Mouse (Mus musculus) macrophage (primary cell): ENCODE results near the gene Cacng7. TPM values are rescaled to one million over a fixed set of nuclear protein-coding genes. Genes with fewer than 3 reads are reported as not detected.

ENCODE experiments used
- H3K27ac ChIP-seq: fragments of 350-480 bp; formaldehyde crosslinking; 2 replicates; pipeline ENCODE4 v1.9.0; 2021
- H3K36me3 ChIP-seq: fragments of 350-480 bp; formaldehyde crosslinking; 2 replicates; pipeline ENCODE4 v1.9.0; 2021; ENCODE audit errors: inconsistent target
- H3K4me3 ChIP-seq: fragments of 350-480 bp; formaldehyde crosslinking; 2 replicates; pipeline ENCODE4 v1.9.0; 2021; ENCODE audit errors: inconsistent target
- H3K79me2 ChIP-seq: fragments of 350-480 bp; formaldehyde crosslinking; 2 replicates; pipeline ENCODE4 v1.9.0; 2021; ENCODE audit errors: inconsistent target
- WGBS: methylation state at CpG from one replicate; pipeline ENCODE4 v1.1.7; 2026; ENCODE audit warnings: inconsistent platforms; ENCODE audit not compliant: missing documents; 5-methylcytosine and 5-hydroxymethylcytosine counted together
- polyA plus RNA-seq: library from polyadenylated mRNA; stranded (reverse); fragments of 250-400 nt; gene quantifications from 3 replicates; pipeline ENCODE4 v1.2.4, GENCODE M21; 2018; ENCODE audit warnings: inconsistent platforms

The Cacng7 gene
- polyA plus RNA-seq, 1 experiment from 2014 or later = not detected

DNA sequence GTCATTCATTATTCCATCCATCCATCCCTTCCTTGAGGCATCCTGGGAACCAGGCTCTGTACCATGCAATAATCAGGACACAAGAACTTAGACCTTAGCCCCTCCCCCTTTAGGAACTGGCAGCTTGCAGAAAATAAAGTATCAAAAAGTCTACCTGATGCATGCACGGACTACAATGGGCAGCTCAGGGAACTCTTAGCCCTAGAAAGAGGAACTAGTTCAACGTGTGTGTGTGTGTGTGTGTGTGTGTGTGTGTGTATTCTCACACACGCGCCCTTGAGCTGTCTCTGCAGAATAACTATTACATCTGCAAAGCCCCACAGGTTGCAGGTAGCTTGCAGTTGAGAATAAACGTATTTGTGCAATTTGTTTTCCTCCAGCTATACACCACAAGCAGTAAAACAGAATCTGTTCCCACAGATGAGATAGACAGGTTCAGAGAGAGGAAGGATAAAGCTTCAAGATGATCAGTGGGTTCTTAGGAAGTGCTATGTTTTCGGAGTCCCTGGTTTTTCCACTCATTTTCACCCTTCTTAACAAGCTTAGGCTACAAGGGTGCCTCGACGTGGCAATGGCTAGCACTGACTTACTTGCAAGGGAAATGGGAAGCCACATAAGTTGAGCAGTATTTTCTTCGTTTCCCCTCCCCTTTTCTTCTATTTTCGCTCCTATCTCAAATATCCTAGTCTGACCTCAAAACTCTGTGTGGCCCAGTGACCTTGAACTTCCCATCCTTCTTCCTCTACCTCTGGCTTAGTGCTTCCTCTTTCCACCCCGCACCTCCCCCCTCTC is 77.2 kb downstream of the Cacng7 start:
- H3K36me3 ChIP-seq = no peaks in the 10 kb centered on the region
- WGBS = 8% methylated on average over 11 of the region's 11 CpGs
- H3K4me3 ChIP-seq = no peak overlapping the region
- H3K27ac ChIP-seq = no peak overlapping the region
- H3K79me2 ChIP-seq = no peaks in the 10 kb centered on the region

DNA sequence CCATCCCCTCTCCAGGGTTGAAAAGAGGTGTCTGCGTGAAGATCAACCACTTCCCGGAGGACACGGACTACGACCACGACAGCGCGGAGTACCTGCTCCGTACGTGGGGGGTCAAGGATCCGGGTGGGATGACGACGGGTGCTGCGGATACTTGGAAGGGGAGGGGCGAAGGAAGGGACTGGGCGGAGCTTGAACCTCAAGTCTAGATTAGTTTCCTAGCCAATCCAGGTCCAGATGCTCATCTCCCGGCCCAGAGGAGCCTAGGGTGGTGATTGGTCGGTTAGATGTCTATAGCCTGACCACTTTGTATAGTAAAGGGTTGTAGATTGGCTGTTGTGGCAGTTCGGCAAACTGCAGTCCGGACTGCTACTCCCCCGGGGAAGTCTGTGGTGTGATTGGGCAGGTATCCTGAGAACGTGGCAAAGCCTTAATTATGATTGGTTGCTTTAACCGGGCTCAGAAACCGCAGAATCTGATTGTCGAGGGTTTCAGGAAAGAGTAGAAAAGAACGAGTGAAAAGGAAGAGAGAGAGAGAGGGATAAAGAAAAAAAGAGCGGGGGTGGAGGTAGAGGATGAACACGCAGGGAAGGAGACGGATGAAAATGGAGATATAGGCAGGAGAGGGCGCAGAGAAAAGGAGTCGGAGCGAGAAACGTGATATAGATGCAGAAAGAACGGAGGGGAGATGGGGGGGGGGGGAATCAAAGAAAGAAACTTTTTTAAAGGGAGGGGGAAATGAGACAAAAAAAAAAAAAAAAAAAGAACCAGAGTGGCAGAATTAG is 78.6 kb downstream of the Cacng7 start:
- Histone ChIP-seq H3K4me3 (peak overlapping the region; percentile 5; the same call in 1 of the 2 replicates), H3K27ac (no peak overlapping the region), H3K36me3 (no peaks in the 10 kb centered on the region), H3K79me2 (no peaks in the 10 kb centered on the region)
- 2% methylated on average over 31 of the region's 33 CpGs for WGBS

DNA sequence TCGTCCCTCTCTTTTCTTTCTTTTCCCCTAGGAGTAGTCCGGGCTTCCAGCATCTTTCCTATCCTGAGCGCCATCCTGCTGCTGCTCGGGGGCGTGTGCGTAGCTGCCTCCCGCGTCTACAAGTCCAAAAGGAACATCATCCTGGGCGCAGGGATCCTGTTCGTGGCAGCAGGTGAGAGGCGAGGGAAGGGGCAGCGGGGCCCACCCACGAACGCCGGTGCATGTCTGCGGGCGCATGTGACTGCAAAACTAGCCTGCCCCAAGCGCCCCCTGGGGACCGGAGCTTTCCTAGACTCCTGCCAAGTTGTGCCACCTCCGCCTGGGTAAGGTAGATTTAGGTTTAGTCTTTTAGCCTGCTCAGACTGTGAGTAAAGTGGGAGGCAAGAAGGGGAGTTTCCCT is 79.3 kb downstream of the Cacng7 start:
- no peak overlapping the region for H3K4me3 ChIP-seq
- WGBS = 11% methylated on average over 20 of the region's 20 CpGs
- no peak overlapping the region for H3K27ac ChIP-seq

DNA sequence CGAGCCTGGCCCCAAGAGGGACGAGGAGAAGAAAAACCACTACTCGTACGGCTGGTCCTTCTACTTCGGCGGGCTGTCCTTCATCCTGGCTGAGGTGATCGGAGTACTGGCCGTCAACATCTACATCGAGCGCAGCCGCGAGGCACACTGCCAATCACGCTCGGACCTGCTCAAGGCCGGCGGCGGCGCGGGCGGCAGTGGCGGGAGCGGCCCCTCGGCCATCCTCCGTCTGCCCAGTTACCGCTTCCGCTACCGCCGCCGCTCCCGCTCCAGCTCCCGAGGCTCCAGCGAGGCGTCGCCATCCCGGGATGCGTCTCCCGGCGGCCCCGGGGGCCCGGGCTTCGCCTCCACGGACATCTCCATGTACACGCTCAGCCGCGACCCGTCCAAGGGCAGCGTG is 82.1 kb downstream of the Cacng7 start:
- WGBS = 2% methylated on average over 36 of the region's 47 CpGs
- no peaks in the 10 kb centered on the region for H3K36me3 ChIP-seq
- H3K79me2 ChIP-seq = no peaks in the 10 kb centered on the region
- no peak overlapping the region for H3K27ac ChIP-seq
- no peak overlapping the region for H3K4me3 ChIP-seq

More for the DNA sequence above, 79.3 kb downstream of the Cacng7 start:
- Histone ChIP-seq H3K36me3 (no peaks in the 10 kb centered on the region), H3K79me2 (no peaks in the 10 kb centered on the region)

DNA sequence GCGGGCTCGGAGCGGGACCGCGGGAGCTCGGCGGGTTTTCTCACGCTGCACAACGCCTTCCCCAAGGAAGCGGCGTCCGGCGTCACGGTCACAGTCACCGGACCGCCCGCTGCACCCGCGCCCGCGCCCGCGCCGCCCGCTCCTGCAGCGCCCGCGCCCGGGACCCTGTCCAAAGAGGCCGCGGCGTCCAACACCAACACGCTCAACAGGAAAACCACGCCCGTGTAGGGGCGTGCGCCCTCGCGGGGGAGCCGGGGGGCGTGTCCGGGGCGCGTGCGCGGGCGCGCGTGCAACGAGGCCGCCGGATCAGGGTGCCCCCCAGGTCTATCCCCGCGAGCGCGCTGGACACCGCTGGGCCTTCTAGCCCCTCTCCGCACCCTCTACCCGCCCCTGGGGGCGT is 82.6 kb downstream of the Cacng7 start:
- H3K4me3 ChIP-seq = no peak overlapping the region
- 2% methylated on average over 25 of the region's 60 CpGs for WGBS
- no peaks in the 10 kb centered on the region for H3K36me3 ChIP-seq
- H3K79me2 ChIP-seq = no peaks in the 10 kb centered on the region
- H3K27ac ChIP-seq = no peak overlapping the region

Other genes starting within 250 kb of the Cacng7 start
- not detected in 3 replicates for gene AU018091, start 163.8 kb upstream of the Cacng7 start, polyA plus RNA-seq
- gene Nlrp12, start 83.2 kb upstream of the Cacng7 start, polyA plus RNA-seq = 0.07 TPM in 1 of 3 replicates, not detected in the others
- 75.5 to 128 TPM (median 99.0 TPM) in 3 replicates for gene Myadm, start 43.9 kb upstream of the Cacng7 start, polyA plus RNA-seq
- 0.11 to 0.19 TPM in 2 of 3 replicates, not detected in the other for gene Prkcg, start 43.8 kb upstream of the Cacng7 start, polyA plus RNA-seq
- gene Cacng8, start 57.7 kb downstream of the Cacng7 start, polyA plus RNA-seq = not detected in 3 replicates
- gene Cacng6, start 91.2 kb downstream of the Cacng7 start, polyA plus RNA-seq = not detected in 3 replicates
- gene Tarm1, start 169.7 kb downstream of the Cacng7 start, polyA plus RNA-seq = 0.34 to 0.75 TPM (median 0.42 TPM) in 3 replicates